Mouse (Mus musculus) heart, adult 2 months (tissue): ENCODE data around the gene Exph5.

Source experiments
- CTCF ChIP-seq: fragments of 200-600 bp; IDR thresholded peaks from 2 replicates; pipeline ENCODE4 v1.8.1; 2022; ENCODE audit warnings: antibody characterized with exemption, mild to moderate bottlenecking, moderate library complexity
- EP300 ChIP-seq: fragments of 200-500 bp; IDR thresholded peaks from 2 replicates; pipeline ENCODE4 v1.6.1; 2011; ENCODE audit warnings: low read depth, low read length, control low read depth; ENCODE audit not compliant: insufficient read depth
- POLR2A ChIP-seq: fragments of 200-500 bp; IDR thresholded peaks from 2 replicates; pipeline ENCODE4 v1.6.1; 2011; ENCODE audit warnings: mild to moderate bottlenecking, low read depth, low read length, control low read depth; ENCODE audit not compliant: insufficient read depth

DNA sequence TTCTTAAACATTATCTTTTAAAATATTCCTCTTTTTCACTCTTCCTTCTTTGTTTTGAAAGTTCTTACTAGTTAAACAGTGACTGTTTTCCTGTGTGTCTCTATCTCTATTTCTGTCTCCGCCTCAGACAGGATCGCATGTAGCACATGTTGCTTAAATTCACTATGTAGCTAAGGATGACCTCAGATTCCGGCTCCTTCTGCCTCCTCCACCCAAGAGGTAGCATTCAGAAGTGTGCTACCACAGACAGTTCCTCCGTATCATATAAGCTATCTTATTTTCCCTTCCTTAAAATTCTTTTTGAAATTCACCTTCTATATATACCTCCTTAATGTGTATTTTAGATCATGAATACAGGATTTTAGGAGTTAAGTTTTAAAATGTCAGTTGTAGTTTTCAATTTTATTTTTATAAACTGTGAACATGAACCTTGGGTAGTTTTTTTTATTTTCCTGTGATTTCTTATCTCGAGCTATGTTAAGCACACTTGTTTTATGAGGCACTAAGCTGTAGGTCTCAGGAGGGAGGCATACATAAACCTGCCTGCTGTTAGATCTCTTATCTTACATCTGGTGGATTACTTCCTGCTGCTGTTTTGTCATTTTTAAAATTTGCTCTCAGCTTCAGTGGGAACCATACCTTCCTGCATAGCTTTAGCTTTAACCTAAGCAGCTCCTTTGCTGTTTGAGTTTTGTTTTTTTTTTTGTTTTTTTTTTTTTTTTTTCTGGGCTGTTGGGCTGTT is 30.0 kb upstream of the Exph5 start:
- TF ChIP-seq CTCF: no peak
- TF ChIP-seq EP300: no peak
- TF ChIP-seq POLR2A: no peak
